Mouse (Mus musculus) neural tube, embryonic 15.5 days (tissue): ENCODE measurements at regions not wholly inside any gene's neighbourhood (a gene's known extent, or its start where the extent isn't known, plus 50 kb on each side); places are given as distances from the start of the nearest gene placed in this dataset.

Experiments used
- ATAC-seq: fragments of 200-750 bp; cut with Nextera tagmentation; 2 replicates; pipeline ENCODE4 v1.8.0; 2017; ENCODE audit warnings: mild to moderate bottlenecking, moderate TSS enrichment, moderate library complexity; ENCODE audit not compliant: low FRiP score
- H3K27ac ChIP-seq: fragments of 300-500 bp; sonication (generic); replicated peaks from 2 replicates; pipeline ENCODE4 v1.5.1; 2015; ENCODE audit warnings: mild to moderate bottlenecking, inconsistent platforms
- H3K27me3 ChIP-seq: fragments of 300-500 bp; sonication (generic); replicated peaks from 2 replicates; pipeline ENCODE4 v1.6.1; 2015; ENCODE audit warnings: inconsistent platforms
- H3K36me3 ChIP-seq: fragments of 300-500 bp; sonication (generic); 2 replicates; pipeline ENCODE4 v1.6.1; 2015; ENCODE audit warnings: inconsistent platforms
- H3K4me1 ChIP-seq: fragments of 300-500 bp; sonication (generic); 2 replicates; pipeline ENCODE4 v1.6.1; 2015; ENCODE audit warnings: inconsistent platforms
- H3K4me2 ChIP-seq: fragments of 300-500 bp; sonication (generic); 2 replicates; pipeline ENCODE4 v1.6.1; 2015; ENCODE audit warnings: inconsistent platforms, mild to moderate bottlenecking, moderate library complexity
- H3K4me3 ChIP-seq: fragments of 300-500 bp; sonication (generic); replicated peaks from 2 replicates; pipeline ENCODE4 v1.5.1; 2015; ENCODE audit warnings: mild to moderate bottlenecking, inconsistent platforms
- H3K9ac ChIP-seq: fragments of 300-500 bp; sonication (generic); replicated peaks from 2 replicates; pipeline ENCODE4 v1.6.1; 2015; ENCODE audit warnings: mild to moderate bottlenecking, inconsistent platforms
- H3K9me3 ChIP-seq: fragments of 300-500 bp; sonication (generic); replicated peaks from 2 replicates; pipeline ENCODE4 v1.6.1; 2016; ENCODE audit warnings: inconsistent platforms
- whole genome bisulfite sequencing: fragments of 180-500 bp; shearing (Covaris S2); methylation state at CpG from one replicate; pipeline ENCODE4 v1.1.7; 2015; ENCODE audit warnings: mixed read lengths; 5-methylcytosine and 5-hydroxymethylcytosine counted together

- Histone ChIP-seq H3K27me3 (no peaks in the 10 kb centered on the region), H3K27ac (no peak overlapping the region), H3K4me3 (no peak overlapping the region), H3K4me2 (no peak overlapping the region), H3K9ac (no peak overlapping the region), H3K36me3 (no peaks in the 10 kb centered on the region), H3K9me3 (no peaks in the 10 kb centered on the region), H3K4me1 (no peaks in the 10 kb centered on the region)
- no peak for ATAC-seq
- WGBS = 74% methylated on average over 8 of the region's 8 CpGs
Observed at GRCm38 (mm10) chr1:158187651-158188050, 168.5 kb downstream of the Brinp2 start.

GRCm38 (mm10) chr1:158192841-158193551 is 163.1 kb downstream of the Brinp2 start:
- H3K27ac ChIP-seq = no peak overlapping the region
- WGBS = 41% methylated on average over 12 of the region's 12 CpGs
- no peak overlapping the region for H3K4me3 ChIP-seq
- H3K4me2 ChIP-seq = no peak overlapping the region
- H3K9ac ChIP-seq = no peak overlapping the region
- no peaks in the 10 kb centered on the region for H3K27me3 ChIP-seq
- no peaks in the 10 kb centered on the region for H3K9me3 ChIP-seq
- no peak for ATAC-seq
- H3K4me1 ChIP-seq = peaks cover 15% of the 10 kb centered on the region
- no peaks in the 10 kb centered on the region for H3K36me3 ChIP-seq

- Histone ChIP-seq H3K4me3 (no peak overlapping the region), H3K9me3 (no peaks in the 10 kb centered on the region), H3K27me3 (no peaks in the 10 kb centered on the region), H3K36me3 (no peaks in the 10 kb centered on the region), H3K4me1 (peaks cover 15% of the 10 kb centered on the region), H3K9ac (no peak overlapping the region), H3K4me2 (no peak overlapping the region), H3K27ac (no peak overlapping the region)
- peak; percentile 38; the same call in 1 of the 2 replicates for ATAC-seq
- WGBS = 55% methylated on average over 12 of the region's 12 CpGs
Observed at GRCm38 (mm10) chr1:158193968-158194565, 162.1 kb downstream of the Brinp2 start.
